22 mouse cellular contexts compared by ENCODE assay signal in genomic region chr12:81633246-81633645, GRCm38 (mm10). TPM values are rescaled to one million over a fixed set of nuclear protein-coding genes. Genes with fewer than 3 reads are reported as not detected.
DNase-seq lines count a peak whose midpoint lies in the region; ATAC-seq lines count a peak whose summit lies in the region.
"Had no signal": no experiment of that assay in that cellular context is flagged by ENCODE, and none has a peak within 500 bp of the region (broad histone marks: within the 10 kb centered on the region; RNA-seq: fewer than 3 reads in every experiment).

No protein-coding gene starts in this region.

- H3K27me3 ChIP-seq in hindbrain, embryonic 13.5 days: peaks cover 5% of the 10 kb centered on the region; the same call in 1 of the 2 replicates
- H3K27me3 ChIP-seq in hindbrain, embryonic 10.5 days (ENCODE audit: insufficient read depth, poor library complexity, severe bottlenecking): peaks cover 49% of the 10 kb centered on the region
- no peaks in the 10 kb centered on the region for H3K27me3 ChIP-seq in forebrain, embryonic 14.5 days (replicated peaks; ENCODE audit: control insufficient read depth, insufficient read depth, low read length)
- no peaks in the 10 kb centered on the region for H3K27me3 ChIP-seq in hindbrain, embryonic 16.5 days (replicated peaks; ENCODE audit: control insufficient read depth, insufficient read depth, low read length)
- peaks cover 18% of the 10 kb centered on the region; the same call in 1 of the 2 replicates for H3K27me3 ChIP-seq in neural tube, embryonic 13.5 days

- no peak overlapping the region for H3K27ac ChIP-seq in hindbrain, embryonic 13.5 days
- no peak overlapping the region for H3K27ac ChIP-seq in hindbrain, embryonic 10.5 days
- no peak overlapping the region for H3K27ac ChIP-seq in forebrain, embryonic 14.5 days (ENCODE audit: low read depth, low read length)
- no peak overlapping the region for H3K27ac ChIP-seq in hindbrain, embryonic 16.5 days (ENCODE audit: low read depth, low read length)
- H3K27ac ChIP-seq in neural tube, embryonic 13.5 days (replicated peaks): no peak overlapping the region
- H3K27ac ChIP-seq: embryonic facial prominence, embryonic 12.5 days; gastrocnemius, adult 2 months; limb, embryonic 10.5 days; liver, embryonic 12.5 days had no signal

- H3K4me3 ChIP-seq in hindbrain, embryonic 13.5 days: no peak overlapping the region
- no peak overlapping the region for H3K4me3 ChIP-seq in hindbrain, embryonic 10.5 days
- H3K4me3 ChIP-seq in forebrain, embryonic 14.5 days (ENCODE audit: low read depth, low read length): 0 out of 2 replicates have a peak overlapping the region, but pooled peaks have one; percentile 73
- H3K4me3 ChIP-seq in hindbrain, embryonic 16.5 days (ENCODE audit: low read length): peak overlapping the region; percentile 84
- H3K4me3 ChIP-seq in neural tube, embryonic 13.5 days: peak overlapping the region; percentile 71; the same call in 1 of the 2 replicates
- H3K4me3 ChIP-seq: embryonic facial prominence, embryonic 12.5 days; gastrocnemius, adult 2 months; limb, embryonic 10.5 days; liver, embryonic 12.5 days had no signal

- DNase-seq in hindbrain, embryonic 10.5 days (ENCODE audit: low spot score): no peak
- DNase-seq in forebrain, embryonic 14.5 days (ENCODE audit: low spot score): no peak
- no peak for DNase-seq in embryo, embryonic 10.5 days (ENCODE audit: low spot score)
- no peak for DNase-seq in layer of hippocampus, postnatal 25 days (ENCODE audit: extremely low spot score in 1 of 2, low spot score in 1 of 2)
- DNase-seq: adrenal gland, adult 2 months; cerebellum, adult 11 months; cerebellum, postnatal 36 days; gastrocnemius, adult 2 months; heart, adult 18-20 months; heart, postnatal 4 days; kidney, adult 11 months; kidney, postnatal 25 days; layer of hippocampus, postnatal 36 days; lung, postnatal 10 days; thymus, postnatal 4 days had no signal

- H3K4me1 ChIP-seq in hindbrain, embryonic 13.5 days (replicated peaks): peaks cover 28% of the 10 kb centered on the region
- peaks cover 30% of the 10 kb centered on the region for H3K4me1 ChIP-seq in hindbrain, embryonic 10.5 days (replicated peaks)
- peaks cover 10% of the 10 kb centered on the region for H3K4me1 ChIP-seq in forebrain, embryonic 14.5 days (ENCODE audit: control insufficient read depth, insufficient read depth, low read length)
- peaks cover 17% of the 10 kb centered on the region for H3K4me1 ChIP-seq in hindbrain, embryonic 16.5 days (ENCODE audit: control insufficient read depth, insufficient read depth, low read depth, low read length)
- H3K4me1 ChIP-seq in neural tube, embryonic 13.5 days (replicated peaks): peaks cover 31% of the 10 kb centered on the region

- no peak overlapping the region for H3K9ac ChIP-seq in hindbrain, embryonic 13.5 days
- H3K9ac ChIP-seq in forebrain, embryonic 14.5 days (ENCODE audit: low read length): no peak overlapping the region
- no peak overlapping the region for H3K9ac ChIP-seq in hindbrain, embryonic 16.5 days (ENCODE audit: low read depth, low read length)
- H3K9ac ChIP-seq in neural tube, embryonic 13.5 days: no peak overlapping the region
- H3K9ac ChIP-seq: embryonic facial prominence, embryonic 12.5 days; liver, embryonic 12.5 days had no signal

- WGBS in hindbrain, embryonic 13.5 days: 83% methylated on average over 2 of the region's 2 CpGs
- 75% methylated on average over 2 of the region's 2 CpGs for WGBS in hindbrain, embryonic 10.5 days
- 81% methylated on average over 2 of the region's 2 CpGs for WGBS in forebrain, embryonic 14.5 days
- WGBS in hindbrain, embryonic 16.5 days: 100% methylated on average over 2 of the region's 2 CpGs
- WGBS in neural tube, embryonic 13.5 days: 83% methylated on average over 2 of the region's 2 CpGs

- H3K4me2 ChIP-seq in hindbrain, embryonic 13.5 days: peak overlapping the region; percentile 69
- H3K4me2 ChIP-seq in forebrain, embryonic 14.5 days (ENCODE audit: low read length): peak overlapping the region; percentile 81
- H3K4me2 ChIP-seq in hindbrain, embryonic 16.5 days (ENCODE audit: low read length): peak overlapping the region; percentile 77
- H3K4me2 ChIP-seq in neural tube, embryonic 13.5 days: peak overlapping the region; percentile 83
- H3K4me2 ChIP-seq: embryonic facial prominence, embryonic 12.5 days; liver, embryonic 12.5 days had no signal

- H3K36me3 ChIP-seq in hindbrain, embryonic 13.5 days: no peaks in the 10 kb centered on the region
- no peaks in the 10 kb centered on the region for H3K36me3 ChIP-seq in hindbrain, embryonic 10.5 days
- no peaks in the 10 kb centered on the region for H3K36me3 ChIP-seq in forebrain, embryonic 14.5 days (ENCODE audit: control insufficient read depth, insufficient read depth, low read length)
- no peaks in the 10 kb centered on the region; the same call in 1 of the 2 replicates for H3K36me3 ChIP-seq in hindbrain, embryonic 16.5 days (ENCODE audit: control insufficient read depth, insufficient read depth, low read length)
- H3K36me3 ChIP-seq in neural tube, embryonic 13.5 days: no peaks in the 10 kb centered on the region
- H3K36me3 ChIP-seq: embryonic facial prominence, embryonic 12.5 days; limb, embryonic 10.5 days; liver, embryonic 12.5 days had no signal

- ATAC-seq in hindbrain, embryonic 13.5 days (ENCODE audit: low FRiP score): no peak
- ATAC-seq in forebrain, embryonic 14.5 days: no peak
- ATAC-seq in hindbrain, embryonic 16.5 days: no peak
- no peak for ATAC-seq in neural tube, embryonic 13.5 days (ENCODE audit: low read depth)
- ATAC-seq: liver, embryonic 12.5 days had no signal

- H3K9me3 ChIP-seq in hindbrain, embryonic 13.5 days: no peaks in the 10 kb centered on the region
- H3K9me3 ChIP-seq in hindbrain, embryonic 10.5 days: no peaks in the 10 kb centered on the region
- H3K9me3 ChIP-seq in forebrain, embryonic 14.5 days (replicated peaks; ENCODE audit: control insufficient read depth, low read length): no peaks in the 10 kb centered on the region
- H3K9me3 ChIP-seq in hindbrain, embryonic 16.5 days (ENCODE audit: control insufficient read depth, low read length): no peaks in the 10 kb centered on the region
- no peaks in the 10 kb centered on the region for H3K9me3 ChIP-seq in neural tube, embryonic 13.5 days
- H3K9me3 ChIP-seq: embryonic facial prominence, embryonic 12.5 days; limb, embryonic 10.5 days; liver, embryonic 12.5 days had no signal

RNA-seq across cellular contexts. Expression of gene Ttc9, which starts 2.2 kb away (rescaled TPM):
- polyA plus RNA-seq in hindbrain, embryonic 13.5 days (2015; fragmentation: Nextera tagmentation; extraction: Ambion mirVana): 8.7 and 9.6 TPM in 2 replicates
- polyA plus RNA-seq in hindbrain, embryonic 10.5 days (2016; fragmentation: Nextera tagmentation; extraction: Ambion mirVana): 2.2 and 2.7 TPM in 2 replicates
- polyA plus RNA-seq in forebrain, embryonic 14.5 days (2014; fragmentation: Nextera tagmentation; extraction: Ambion mirVana): 10.4 and 12.6 TPM in 2 replicates
- 19.3 TPM in 2 replicates for polyA plus RNA-seq in hindbrain, embryonic 16.5 days (2015; fragmentation: Nextera tagmentation; extraction: Ambion mirVana)
- polyA plus RNA-seq in neural tube, embryonic 13.5 days (2015; fragmentation: Nextera tagmentation; extraction: Ambion mirVana): 12.6 and 14.2 TPM in 2 replicates
- total RNA-seq in layer of hippocampus, postnatal 25 days (2021): 10 to 100 TPM; 45.3 to 47.4 TPM
- total RNA-seq: monocyte, adult 5-6 weeks had no signal

RNA-seq across cellular contexts. Expression of gene Med6, which starts 38.4 kb away (rescaled TPM):
- polyA plus RNA-seq in hindbrain, embryonic 13.5 days (2015; fragmentation: Nextera tagmentation; extraction: Ambion mirVana): 50.1 and 51.9 TPM in 2 replicates
- polyA plus RNA-seq in hindbrain, embryonic 10.5 days (2016; fragmentation: Nextera tagmentation; extraction: Ambion mirVana): 79.4 and 80.8 TPM in 2 replicates
- 56.5 and 59.3 TPM in 2 replicates for polyA plus RNA-seq in forebrain, embryonic 14.5 days (2014; fragmentation: Nextera tagmentation; extraction: Ambion mirVana)
- 38.1 and 40.2 TPM in 2 replicates for polyA plus RNA-seq in hindbrain, embryonic 16.5 days (2015; fragmentation: Nextera tagmentation; extraction: Ambion mirVana)
- polyA plus RNA-seq in neural tube, embryonic 13.5 days (2015; fragmentation: Nextera tagmentation; extraction: Ambion mirVana): 56.1 and 59.3 TPM in 2 replicates
- total RNA-seq in layer of hippocampus, postnatal 25 days (2021): 10 to 100 TPM; 26.4 to 27.2 TPM

Comparison
In these comparisons a context has a peak if more than half of its experiments do, and no peak if none do; other contexts are left out.
1. H3K4me3 ChIP-seq: peak in forebrain, embryonic 14.5 days (single experiment), hindbrain, embryonic 16.5 days (single experiment) and neural tube, embryonic 13.5 days (single experiment); none in hindbrain, embryonic 13.5 days (single experiment) and hindbrain, embryonic 10.5 days (single experiment).
2. Peak in every context shown above with its lines, with median percentiles within 50 percentile points of each other: H3K4me2 ChIP-seq.